In genomic region chr6:53068875-53069178, GRCm38 (mm10) we compare ENCODE assay signal across 8 mouse cellular contexts. TPM values are rescaled to one million over a fixed set of nuclear protein-coding genes. Genes with fewer than 3 reads are reported as not detected.
DNase-seq lines count a peak whose midpoint lies in the region; ATAC-seq and TF ChIP-seq lines count a peak whose summit lies in the region.

No protein-coding gene starts in this region.

- peak overlapping the region; percentile 85 for H3K4me3 ChIP-seq in kidney, postnatal 0 days (replicated peaks; ENCODE audit: low read depth, low read length)
- H3K4me3 ChIP-seq in hindbrain, embryonic 10.5 days = peak overlapping the region; percentile 78
- H3K4me3 ChIP-seq in midbrain, embryonic 13.5 days (replicated peaks) = peak overlapping the region; percentile 78

- H3K9me3 ChIP-seq in kidney, postnatal 0 days (replicated peaks; ENCODE audit: low read length) = no peaks in the 10 kb centered on the region
- no peaks in the 10 kb centered on the region for H3K9me3 ChIP-seq in hindbrain, embryonic 10.5 days
- H3K9me3 ChIP-seq in midbrain, embryonic 13.5 days = no peaks in the 10 kb centered on the region

- DNase-seq in kidney, postnatal 0 days (ENCODE audit: low spot score) = peak; percentile 18
- no peak for DNase-seq in kidney, postnatal 36 days
- DNase-seq in hindbrain, embryonic 10.5 days (ENCODE audit: low spot score) = no peak
- DNase-seq in adrenal gland, postnatal 36 days = no peak
- DNase-seq in ovary, postnatal 10 days (ENCODE audit: low spot score) = no peak
- no peak for DNase-seq in left cerebral cortex, postnatal 4 days

- H3K27me3 ChIP-seq in kidney, postnatal 0 days (ENCODE audit: insufficient read depth, low read length) = no peaks in the 10 kb centered on the region
- H3K27me3 ChIP-seq in hindbrain, embryonic 10.5 days (ENCODE audit: insufficient read depth, poor library complexity, severe bottlenecking) = peaks cover 65% of the 10 kb centered on the region
- H3K27me3 ChIP-seq in midbrain, embryonic 13.5 days = peaks cover 21% of the 10 kb centered on the region; the same call in 1 of the 2 replicates

- no peaks in the 10 kb centered on the region for H3K4me1 ChIP-seq in kidney, postnatal 0 days (replicated peaks; ENCODE audit: insufficient read depth, low read length)
- H3K4me1 ChIP-seq in hindbrain, embryonic 10.5 days (replicated peaks) = peaks cover 17% of the 10 kb centered on the region
- H3K4me1 ChIP-seq in midbrain, embryonic 13.5 days (replicated peaks) = peaks cover 21% of the 10 kb centered on the region

- intact Hi-C loops in left cerebral cortex, postnatal 4 days (cut with DNase I) = no loop called here

- TF ChIP-seq CTCF in kidney, postnatal 0 days (IDR thresholded peaks at IDR 0.05; ENCODE audit: low read depth) = no peak

- peak; percentile 66 for ATAC-seq in kidney, postnatal 0 days (replicated peaks; ENCODE audit: low FRiP score, low read depth)
- 0 out of 2 replicates have a peak, but pooled peaks have one; percentile 15 for ATAC-seq in common myeloid progenitor, adult 5-6 weeks (replicated peaks; ENCODE audit: low read depth, poor library complexity, severe bottlenecking)
- ATAC-seq in midbrain, embryonic 13.5 days = no peak

- H3K9ac ChIP-seq in kidney, postnatal 0 days (ENCODE audit: low read depth, low read length) = peak overlapping the region; percentile 69
- peak overlapping the region; percentile 86 for H3K9ac ChIP-seq in midbrain, embryonic 13.5 days (replicated peaks)

- WGBS in kidney, postnatal 0 days = 3% methylated on average over 6 of the region's 6 CpGs
- WGBS in hindbrain, embryonic 10.5 days = 4% methylated on average over 6 of the region's 6 CpGs
- 3% methylated on average over 6 of the region's 6 CpGs for WGBS in midbrain, embryonic 13.5 days

- no peak overlapping the region for H3K27ac ChIP-seq in kidney, postnatal 0 days
- peak overlapping the region; percentile 89 for H3K27ac ChIP-seq in hindbrain, embryonic 10.5 days
- H3K27ac ChIP-seq in midbrain, embryonic 13.5 days = peak overlapping the region; percentile 91

- H3K4me2 ChIP-seq in kidney, postnatal 0 days (ENCODE audit: low read length) = peak overlapping the region; percentile 96
- peak overlapping the region; percentile 87 for H3K4me2 ChIP-seq in midbrain, embryonic 13.5 days (replicated peaks)

- no peaks in the 10 kb centered on the region for H3K36me3 ChIP-seq in kidney, postnatal 0 days (ENCODE audit: insufficient read depth, low read length)
- no peaks in the 10 kb centered on the region for H3K36me3 ChIP-seq in hindbrain, embryonic 10.5 days
- no peaks in the 10 kb centered on the region for H3K36me3 ChIP-seq in midbrain, embryonic 13.5 days

RNA-seq across cellular contexts. Expression of gene Jazf1, which starts 0.4 kb away (rescaled TPM):
- 3.2 and 3.7 TPM in 2 replicates for polyA plus RNA-seq in kidney, postnatal 0 days (2015; fragmentation: Nextera tagmentation; extraction: Ambion mirVana)
- not detected in 2 replicates for total RNA-seq in common myeloid progenitor, adult 5-6 weeks (2017)
- 4.6 and 6.1 TPM in 2 replicates for polyA plus RNA-seq in hindbrain, embryonic 10.5 days (2016; fragmentation: Nextera tagmentation; extraction: Ambion mirVana)
- 24.9 and 26.9 TPM in 2 replicates for polyA plus RNA-seq in midbrain, embryonic 13.5 days (2015; fragmentation: Nextera tagmentation; extraction: Ambion mirVana)
- total RNA-seq in adrenal gland, postnatal 36 days (2021) = 1 to 10 TPM; 4.0 to 5.7 TPM
- 10 to 100 TPM; 87.2 to 91.2 TPM for total RNA-seq in left cerebral cortex, postnatal 4 days (2021)

Comparison
In these comparisons a context has a peak if more than half of its experiments do, and no peak if none do; other contexts are left out.
1. RNA of gene Jazf1, which starts 0.4 kb away (total RNA-seq): 87.2 to 91.2 TPM in left cerebral cortex, postnatal 4 days; 4.0 to 5.7 TPM in adrenal gland, postnatal 36 days and not detected in common myeloid progenitor, adult 5-6 weeks; every median in the first group is over 10 times any median in the second.
2. Peak in every context shown above with its lines, with median percentiles within 50 percentile points of each other: H3K4me3 ChIP-seq.